Mouse (Mus musculus): Measurements from ENCODE around the gene Edc3.

- TF ChIP-seq USF1 (IDR thresholded peaks at IDR 0.05; ENCODE audit: low read depth) (no peak), MYOG (IDR thresholded peaks at IDR 0.05; ENCODE audit: control insufficient read depth, extremely low read depth, insufficient read length) (no peak)
Observed at GRCm38 (mm10) chr9:57764147-57764973, 56.0 kb downstream of the Edc3 start.

All from C2C12 (cell line).